Mouse (Mus musculus): ENCODE data around the gene Cds2.
A peak's percentile ranks its signal among the peaks of the same experiment; 100 is the strongest.
"Not testable (repeated sequence)": the region's sequence is repeated elsewhere in the genome, so short reads cannot be mapped to it uniquely, and the experiment has no call there.

Gene Cds2

DNA sequence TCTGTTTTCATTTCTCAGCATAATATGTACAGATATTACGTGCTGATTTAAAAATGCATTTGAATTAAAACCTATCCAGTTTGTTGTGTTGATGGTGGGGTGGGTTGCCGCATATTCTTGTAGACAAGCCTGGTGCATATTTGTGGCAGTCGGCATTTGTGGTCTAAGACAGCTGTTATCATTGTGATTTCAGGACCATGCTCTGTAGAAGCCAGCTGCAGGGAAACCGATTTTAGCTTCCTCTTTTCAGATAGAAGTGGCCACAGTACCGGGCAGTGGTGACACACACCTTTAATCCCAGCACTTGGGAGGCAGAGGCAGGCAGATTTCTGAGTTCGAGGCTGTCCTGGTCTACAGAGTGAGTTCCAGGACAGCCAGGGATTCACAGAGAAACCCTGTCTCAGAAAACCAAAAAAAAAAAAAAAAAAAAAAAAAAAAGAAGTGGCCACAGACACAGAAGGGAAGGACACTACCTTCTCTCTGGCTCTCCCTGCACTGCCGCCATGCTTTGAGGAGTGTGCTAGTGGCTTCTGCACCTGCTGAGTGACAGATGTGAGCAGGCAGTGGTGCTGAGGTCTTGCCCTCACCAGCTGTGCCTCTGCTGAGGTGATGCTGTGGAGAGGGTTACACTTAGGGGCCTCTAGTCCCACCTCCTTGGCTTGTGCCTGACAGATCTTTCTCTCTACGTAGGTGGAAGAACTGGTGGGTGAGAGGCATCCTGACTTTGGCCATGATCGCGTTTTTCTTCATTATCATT is 30.9 kb downstream of the Cds2 start:
- peak; percentile 43 for DNase-seq

DNA sequence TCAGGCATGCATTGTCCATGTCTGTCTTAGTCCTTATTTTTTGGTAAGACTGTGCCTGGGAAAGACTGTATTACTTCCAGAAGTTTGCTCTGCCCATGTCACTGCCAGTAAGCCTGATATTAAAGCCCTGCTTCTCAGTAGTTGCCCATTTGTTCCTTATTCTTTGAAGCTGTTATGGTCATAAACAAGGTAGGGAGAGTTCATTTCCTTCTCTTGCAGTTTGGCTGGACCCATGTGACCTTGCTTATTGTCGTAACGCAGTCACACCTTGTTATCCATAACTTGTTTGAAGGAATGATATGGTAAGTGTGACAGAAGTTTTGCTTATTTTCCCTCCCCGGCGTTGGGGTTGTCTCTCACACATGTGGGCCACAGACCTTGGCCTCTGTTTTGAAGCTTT is 35.3 kb downstream of the Cds2 start:
- DNase-seq, result no peak

DNA sequence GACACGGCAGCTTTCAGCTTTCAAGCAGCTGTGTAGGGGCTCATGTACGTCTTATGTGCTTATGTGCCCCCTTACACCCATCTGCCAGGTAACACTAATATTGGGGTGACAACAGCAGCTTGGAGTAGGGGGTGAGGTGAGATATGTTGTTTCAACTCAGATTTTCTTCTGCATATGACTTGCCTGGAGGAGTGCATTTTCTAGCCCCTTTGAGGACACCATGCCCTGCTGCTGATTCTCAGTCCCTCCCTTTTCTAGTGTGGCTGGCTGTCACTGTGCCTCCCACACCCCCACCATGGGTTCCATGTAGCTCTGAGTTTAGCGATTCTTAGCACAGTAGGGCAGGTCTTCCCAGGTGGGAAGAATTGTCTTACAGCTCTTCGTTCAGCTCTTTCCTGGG is 38.5 kb downstream of the Cds2 start:
- DNase-seq, result no peak

DNA sequence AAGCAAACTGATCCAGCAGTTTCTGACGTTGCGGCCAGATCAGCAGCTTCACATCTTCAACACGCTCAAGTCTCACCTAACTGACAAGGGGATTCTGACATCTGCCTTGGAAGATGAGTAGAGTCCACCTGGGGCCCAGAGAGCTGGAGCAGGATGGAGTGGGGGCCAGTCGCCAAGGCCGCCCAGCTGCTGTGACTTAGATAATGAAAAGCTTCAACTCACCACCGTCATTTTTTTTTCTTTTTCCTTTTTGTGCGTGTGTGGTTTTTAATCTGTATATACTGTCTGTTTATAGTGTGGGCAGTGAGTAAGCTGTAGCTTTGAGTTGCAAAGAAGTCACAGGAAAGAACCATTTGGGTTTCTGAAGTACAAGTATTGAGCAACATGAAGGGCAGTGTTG is 42.2 kb downstream of the Cds2 start:
- DNase-seq, result no peak

DNA sequence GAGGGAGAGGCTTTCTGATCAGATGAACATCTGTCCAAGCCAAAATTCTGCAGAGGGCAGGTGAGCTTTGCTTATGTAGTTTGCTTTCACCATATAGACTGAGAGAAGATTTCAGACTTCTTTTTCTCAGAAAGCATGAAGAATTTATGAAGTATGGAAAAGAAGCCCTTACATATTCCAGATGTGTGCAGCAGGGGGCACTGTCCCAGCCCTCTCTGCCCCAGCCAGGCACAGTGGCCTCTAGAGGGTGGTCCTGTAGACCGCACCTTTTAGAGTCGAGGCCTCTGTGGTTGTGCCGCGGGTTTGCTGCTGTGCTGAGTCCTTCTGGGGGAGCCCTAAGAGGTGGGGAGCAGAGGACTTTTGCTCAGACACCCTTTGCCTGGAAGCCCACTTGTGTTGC is 43.0 kb downstream of the Cds2 start:
- DNase-seq, result peak; percentile 30

DNA sequence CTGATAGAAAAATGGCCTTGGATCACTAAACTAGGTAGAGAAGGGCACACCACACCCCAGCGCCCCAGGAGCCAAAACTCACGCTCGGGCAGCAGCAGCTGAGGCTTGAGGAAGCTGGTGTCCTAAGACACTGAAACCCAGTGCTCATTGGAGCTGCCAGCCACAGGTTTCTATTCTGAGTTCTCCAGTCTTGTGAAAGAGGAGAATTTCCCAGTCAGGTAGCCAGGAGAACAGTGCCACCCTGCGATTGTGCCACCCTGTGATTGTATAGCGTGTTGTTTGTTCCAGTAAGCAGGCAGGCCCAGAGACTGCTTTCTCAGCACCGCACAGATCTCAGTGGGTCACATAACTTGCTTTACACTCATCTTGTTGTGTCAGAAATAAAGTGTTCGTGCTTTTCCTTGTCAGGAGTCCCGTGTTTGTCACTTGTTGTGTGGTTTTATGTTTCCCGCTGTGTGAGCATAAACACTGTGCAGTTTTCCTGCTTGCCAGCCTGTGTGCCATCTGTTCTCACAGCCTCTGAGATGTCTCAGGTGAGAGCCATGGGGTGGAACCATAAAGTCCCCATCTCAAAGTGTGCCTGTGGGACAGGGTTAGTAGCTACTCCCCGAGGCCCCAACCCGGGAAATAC is 44.4 kb downstream of the Cds2 start:
- no peak for DNase-seq

DNA sequence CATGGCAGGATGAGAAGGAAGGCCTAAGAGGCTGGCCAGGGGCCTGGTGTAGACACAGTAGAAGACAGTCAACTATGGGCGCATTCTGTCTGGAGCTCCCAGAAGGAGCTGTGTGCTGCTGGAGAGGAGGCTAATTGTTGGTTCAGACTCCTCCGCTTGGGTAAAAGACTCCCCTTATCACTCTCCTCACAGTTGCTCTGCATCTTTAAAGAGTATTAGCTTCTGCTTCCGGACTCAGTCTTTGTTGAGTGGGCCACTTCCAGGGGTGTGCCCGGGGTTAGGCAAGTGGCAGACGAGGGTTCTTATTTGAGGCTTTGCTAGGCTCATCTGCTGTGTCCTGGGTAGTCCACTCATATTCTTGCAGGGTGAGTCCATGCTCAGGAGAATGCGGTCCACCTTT is 45.9 kb downstream of the Cds2 start:
- no peak for DNase-seq

DNA sequence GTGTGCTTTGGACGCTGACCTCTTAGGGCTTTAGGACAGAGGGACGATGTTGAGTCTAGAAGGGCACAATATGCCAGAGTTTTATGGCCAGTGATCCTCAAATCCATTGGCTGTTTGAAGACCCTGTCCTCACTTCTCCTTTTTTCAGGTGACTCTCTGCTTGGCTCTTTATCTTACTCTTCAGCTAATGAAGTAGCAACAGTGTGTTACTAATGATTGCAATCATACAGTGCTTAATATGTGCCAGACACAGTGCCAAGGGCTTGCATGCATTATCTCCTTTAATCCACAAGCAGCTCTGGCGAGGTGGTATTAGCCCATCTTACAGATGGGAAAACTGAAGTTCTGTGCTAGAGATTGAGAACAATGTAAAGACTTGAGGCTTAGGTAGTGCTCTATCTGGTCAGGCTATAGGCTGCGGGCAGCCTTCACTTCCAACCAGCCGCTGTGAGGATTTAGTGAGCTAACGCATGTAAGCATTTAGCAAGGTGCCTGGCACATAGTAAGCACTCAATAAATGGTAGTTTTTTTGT is 46.5 kb downstream of the Cds2 start:
- no peak for DNase-seq

DNA sequence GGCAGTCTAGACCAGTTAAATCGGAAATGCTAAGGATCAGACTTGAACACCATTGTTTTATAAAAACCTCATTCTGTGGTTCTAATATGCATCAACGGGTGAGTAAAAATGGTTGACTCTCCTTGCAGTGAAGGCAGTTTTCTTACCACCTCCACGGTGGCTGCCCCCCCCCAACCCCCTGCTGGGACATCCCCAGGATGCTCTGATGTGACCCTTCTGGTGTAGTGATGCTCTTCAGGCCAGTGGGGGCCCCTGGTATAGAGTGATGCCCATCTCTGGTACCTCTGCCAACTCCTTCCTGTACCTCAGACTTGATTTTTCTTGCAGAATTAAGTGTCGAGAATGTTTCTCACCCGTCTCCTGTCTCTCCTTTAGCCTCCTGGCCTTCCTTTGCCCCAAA is 49.7 kb downstream of the Cds2 start:
- no peak for DNase-seq

DNA sequence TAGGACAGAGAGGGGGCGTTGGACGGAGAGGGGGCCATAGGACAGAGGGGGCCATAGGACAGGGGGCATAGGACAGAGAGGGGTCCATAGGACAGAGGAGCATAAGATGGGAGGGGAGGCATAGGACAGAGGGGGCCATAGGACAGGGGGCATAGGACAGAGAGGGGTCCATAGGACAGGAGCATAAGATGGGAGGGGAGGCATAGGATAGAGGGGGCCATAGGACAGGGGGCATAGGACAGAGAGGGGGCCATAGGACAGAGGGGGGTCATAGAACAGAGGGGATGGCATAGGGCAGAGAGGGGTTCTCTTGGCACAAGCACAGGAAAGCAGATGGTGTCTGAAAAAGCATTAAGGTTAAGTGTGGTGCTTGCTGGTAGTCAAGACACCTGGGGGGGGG is 50.6 kb downstream of the Cds2 start:
- DNase-seq, result no peak

DNA sequence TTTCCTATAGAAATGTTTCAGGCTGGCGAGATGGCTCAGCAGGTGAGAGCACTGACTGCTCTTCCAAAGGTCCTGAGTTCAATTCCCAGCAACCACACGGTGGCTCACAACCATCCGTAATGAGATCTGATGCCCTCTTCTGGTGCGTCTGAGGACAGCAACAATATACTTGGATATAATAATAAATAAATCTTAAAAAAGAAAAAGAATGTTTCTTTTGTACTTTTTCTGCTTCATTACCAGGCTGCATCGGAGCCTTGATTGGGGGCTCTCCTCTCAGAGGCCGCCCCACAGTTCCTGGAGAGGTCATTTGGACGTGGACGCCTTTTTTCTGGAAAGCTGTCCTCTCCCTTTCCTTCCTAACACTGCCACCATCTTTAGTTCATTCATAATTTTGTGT is 51.1 kb downstream of the Cds2 start:
- not testable (repeated sequence) for DNase-seq

DNA sequence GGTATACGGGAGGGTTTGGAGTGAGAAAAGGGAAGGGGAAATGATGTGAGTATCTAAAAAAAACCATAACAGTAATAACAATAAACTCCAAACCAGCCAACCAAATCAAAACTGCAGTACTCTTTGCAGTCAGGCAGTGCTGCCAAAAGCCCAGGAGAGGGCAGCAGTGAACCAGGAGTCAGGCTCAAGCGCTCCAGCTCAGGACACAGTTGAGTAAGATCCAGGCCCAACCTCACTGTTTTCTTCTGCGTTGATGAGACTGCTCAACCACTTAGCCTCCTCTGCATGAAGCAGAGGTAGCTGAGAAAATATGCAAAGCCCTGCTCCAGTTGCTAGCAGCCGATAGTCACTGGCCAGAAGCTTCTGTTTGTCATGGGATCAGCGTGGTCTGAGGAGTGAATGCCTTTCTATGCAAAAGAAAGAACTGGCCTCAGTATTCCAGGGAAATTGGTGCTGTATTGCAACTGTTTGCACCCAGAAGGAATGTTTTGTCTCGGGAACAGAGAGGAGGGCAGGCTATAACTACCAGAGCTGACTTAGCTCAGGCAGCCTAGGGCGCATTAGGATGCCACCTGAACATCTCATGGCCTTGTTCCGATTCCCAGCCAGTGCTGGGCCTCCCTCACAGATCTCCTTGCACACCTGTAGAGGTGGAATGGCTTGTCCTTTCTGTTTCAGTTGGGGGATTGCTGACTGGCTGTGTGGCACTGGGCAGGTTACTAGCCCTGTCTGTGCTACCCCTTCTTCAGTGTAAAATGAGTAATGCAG is 53.3 kb downstream of the Cds2 start:
- DNase-seq, result peak; percentile 56

DNA sequence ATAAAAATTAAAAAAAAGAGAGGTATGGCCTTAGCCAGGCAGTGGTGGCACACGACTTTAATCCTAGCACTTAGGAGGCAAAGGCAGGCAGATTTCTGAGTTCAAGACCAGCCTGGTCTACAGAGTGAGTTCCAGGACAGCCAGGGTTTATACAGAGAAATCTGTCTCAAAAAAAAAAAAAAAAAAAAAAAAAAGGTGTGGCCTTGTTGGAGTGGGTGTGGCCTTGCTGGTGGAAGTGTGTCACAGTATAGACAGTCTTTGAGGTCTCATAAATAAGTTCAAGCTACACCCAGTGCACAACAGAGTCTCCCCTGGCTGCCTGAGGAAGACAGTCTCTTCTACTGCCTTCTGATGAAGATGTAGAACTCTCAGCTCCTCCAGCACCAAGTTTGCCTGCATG is 54.2 kb downstream of the Cds2 start:
- DNase-seq, result no peak

DNA sequence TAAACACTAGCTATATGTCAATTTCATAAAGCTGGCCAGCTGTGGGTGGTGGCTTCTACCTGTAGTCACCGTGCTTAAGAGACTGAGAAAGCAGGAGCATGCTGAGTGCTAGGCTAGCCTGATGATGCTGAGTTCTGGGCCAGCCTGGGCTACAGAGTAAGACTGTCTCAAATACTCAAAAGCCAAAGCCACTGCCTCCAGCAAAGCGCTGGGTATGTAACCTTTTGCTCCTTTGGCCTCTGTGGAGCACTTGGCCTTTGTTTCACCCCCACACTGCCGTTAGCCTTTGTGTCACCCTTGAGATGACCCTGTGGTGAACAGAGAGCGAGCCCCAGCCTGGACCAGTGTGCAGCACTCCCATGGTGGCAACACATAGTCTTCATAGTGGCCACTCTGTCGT is 57.6 kb downstream of the Cds2 start:
- no peak for DNase-seq

DNA sequence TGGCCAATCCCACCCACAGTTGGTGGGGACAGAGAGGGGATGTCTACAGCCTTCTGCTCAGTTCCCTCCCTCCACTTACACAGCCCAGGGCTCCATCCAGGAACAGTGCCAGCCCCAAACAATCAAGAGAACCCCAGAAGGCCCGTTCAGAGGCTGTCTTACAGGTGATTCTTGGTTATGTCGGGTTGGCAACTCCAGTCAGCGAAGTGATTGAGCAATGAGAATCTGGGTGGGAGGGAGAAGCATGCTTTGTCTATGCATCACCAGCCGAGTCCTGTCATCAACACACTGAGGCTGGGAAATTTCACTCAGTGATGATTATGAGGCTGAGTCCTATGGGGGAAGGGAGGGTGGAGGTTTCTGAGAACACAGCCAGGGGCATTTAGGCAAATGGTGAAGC is 60.6 kb downstream of the Cds2 start:
- no peak for DNase-seq

DNA sequence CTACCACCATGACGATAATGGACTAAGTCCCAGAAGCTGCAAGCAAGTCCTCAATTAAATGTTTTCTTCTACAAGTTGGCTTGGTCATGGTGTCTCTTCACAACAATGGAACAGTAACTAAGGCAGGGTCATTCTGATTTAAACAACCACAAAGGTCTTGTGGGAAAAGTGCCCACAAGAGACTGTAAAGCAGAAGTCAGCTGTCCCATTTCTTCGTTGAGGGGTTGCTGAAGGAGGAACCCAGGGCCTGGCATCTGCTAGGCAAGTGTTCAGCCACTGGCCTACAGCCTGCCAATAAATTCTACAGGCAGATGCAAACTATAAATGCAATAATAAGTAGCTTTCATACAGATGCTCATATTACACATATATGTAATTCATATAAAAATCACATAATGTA is 74.3 kb downstream of the Cds2 start:
- no peak for DNase-seq

DNA sequence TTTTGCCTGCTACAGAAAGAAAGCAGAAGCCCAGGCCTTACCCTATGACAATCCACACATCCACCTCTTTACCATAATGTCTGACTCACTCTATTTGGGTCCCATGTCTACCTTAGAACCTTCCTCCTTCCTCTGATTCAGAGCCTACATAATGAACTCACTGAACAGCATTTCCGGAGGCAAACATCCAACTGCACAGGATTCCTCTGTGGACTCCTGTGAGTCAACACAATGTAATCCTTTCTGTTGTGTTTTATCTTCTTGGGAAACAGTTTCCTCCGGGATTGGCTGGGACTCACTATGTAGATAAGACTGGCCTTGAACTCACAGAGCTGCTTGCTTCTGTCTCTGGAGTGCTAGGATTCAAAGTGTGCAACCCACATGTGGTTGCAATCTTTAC is 77.4 kb downstream of the Cds2 start:
- no peak for DNase-seq

DNA sequence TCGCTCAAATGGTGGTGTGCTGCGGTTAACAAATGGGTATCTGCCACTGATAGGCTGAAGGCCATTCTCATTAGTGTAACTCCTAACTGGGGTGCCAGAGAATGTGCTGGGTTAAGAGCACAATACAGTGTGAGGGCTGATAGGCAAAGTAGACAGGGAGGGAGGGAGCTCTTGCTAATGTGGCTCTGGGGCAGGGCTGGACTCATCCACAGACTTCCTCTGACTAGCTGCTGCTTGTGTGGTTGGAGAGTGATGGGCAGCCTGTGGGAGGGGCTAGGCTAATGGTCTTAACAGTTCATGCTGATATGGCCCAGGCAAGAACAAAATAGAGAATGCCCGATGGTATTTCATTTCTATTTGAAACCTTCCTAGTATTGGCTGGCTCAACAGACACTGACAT is 78.3 kb downstream of the Cds2 start:
- no peak for DNase-seq

DNA sequence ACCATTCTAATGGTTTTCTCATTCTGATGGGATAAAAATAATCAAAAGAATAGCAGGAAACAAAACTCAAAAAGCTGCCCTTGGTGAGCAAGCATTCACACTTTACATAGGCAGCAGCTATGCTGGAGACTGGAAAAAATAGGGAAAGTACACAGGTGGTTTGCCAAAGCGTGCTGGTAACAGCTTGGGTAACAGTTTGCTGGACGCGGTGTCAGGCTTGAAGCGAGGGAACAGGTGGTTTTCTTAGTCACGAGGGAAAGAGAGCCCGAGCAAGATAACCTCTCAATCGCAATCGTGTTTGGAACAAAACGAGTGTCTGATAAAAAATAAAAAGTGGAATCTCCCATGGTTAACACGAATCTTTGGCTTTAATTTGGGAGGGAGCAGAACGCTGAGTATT is 80.9 kb downstream of the Cds2 start:
- DNase-seq, result no peak

Data from thymus, postnatal 25 days (tissue).